Mouse (Mus musculus) adrenal gland, adult 18-20 months (tissue): ENCODE measurements around the gene Pdzrn4. TPM values are rescaled to one million over a fixed set of nuclear protein-coding genes. Genes with fewer than 3 reads are reported as not detected.

Experiments
- DNase-seq, 2 experiments: peaks; one replicate each; pipeline ENCODE4 v3.0.0; 2021 to 2022; ENCODE audit warnings: low spot score in 2 of 2
- total RNA-seq, 2 experiments: library from RNA; stranded (reverse); gene quantifications; 1 replicate in 1 of 2; 2 replicates in 1 of 2; pipeline ENCODE4 v1.2.3; 2021

Pdzrn4 gene
- total RNA-seq, 2 experiments from 2014 or later = not detected

- no peak for DNase-seq
These were observed 282.9 kb downstream of the Pdzrn4 start for GRCm38 (mm10) chr15:92679541-92679940.

GRCm38 (mm10) chr15:92696276-92696956 lies 299.7 kb downstream of the Pdzrn4 start:
- DNase-seq = no peak

DNA sequence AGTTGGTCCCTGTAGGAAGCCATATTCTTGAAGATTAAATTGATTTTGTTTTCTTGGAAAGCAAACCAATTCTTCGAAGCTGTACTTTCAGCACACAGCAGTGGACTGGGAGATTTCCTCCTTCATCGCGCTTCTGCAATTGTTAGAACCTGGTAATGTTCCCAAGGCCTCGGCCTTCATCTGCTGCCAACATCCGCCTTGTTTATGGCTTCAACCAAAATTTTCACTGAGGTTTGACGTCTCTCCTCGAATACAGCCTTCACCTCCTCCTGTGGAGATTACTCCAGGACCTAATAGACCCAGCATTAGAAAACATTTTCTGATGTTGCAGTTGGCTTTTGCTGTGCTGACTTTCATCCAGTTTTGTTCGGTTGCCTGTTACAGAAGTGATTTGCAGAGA lies 307.5 kb downstream of the Pdzrn4 start:
- DNase-seq = peak; percentile 20 to 57

- no peak for DNase-seq
These were observed 342.0 kb downstream of the Pdzrn4 start for GRCm38 (mm10) chr15:92738676-92739075.

DNA sequence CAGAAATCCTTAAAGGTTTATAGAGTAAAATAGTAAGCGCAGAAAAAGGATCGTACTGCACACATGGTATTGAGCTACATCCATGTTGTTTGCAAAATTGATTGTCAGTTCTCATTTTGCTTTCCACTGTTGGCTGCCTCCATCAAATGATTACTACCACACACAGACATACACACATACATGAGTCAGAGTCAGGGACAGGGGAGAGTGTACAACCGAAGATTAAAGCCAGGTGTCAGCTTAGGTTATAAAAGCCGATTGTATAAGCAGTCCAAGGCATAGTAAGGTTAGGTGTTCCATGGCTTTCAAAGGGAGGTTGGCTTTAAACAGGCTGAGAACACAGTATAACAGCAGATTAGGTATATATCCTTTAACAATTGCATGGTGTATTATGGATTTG lies 343.2 kb downstream of the Pdzrn4 start:
- no peak for DNase-seq

DNA sequence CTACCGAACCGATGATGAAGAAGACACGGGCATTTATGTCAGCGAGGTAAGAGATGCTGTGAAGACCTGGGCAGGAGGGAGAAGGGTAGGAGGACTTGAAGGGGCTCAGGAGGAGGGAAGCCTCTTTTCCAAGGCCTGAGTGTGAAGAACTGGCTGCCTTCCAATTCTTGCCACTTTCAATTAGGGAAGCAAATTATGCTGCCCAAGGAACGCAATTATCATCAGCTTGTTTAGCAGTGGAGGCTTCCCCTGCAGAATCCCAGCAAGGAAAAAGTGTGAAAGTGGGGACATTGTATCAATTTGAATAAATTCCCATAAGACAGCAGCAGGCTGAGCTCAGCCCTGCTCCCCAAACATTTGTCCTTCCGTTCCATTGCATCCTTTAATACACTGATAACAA lies 346.9 kb downstream of the Pdzrn4 start:
- no peak for DNase-seq

GRCm38 (mm10) chr15:92746081-92746480 lies 349.4 kb downstream of the Pdzrn4 start:
- DNase-seq = no peak

GRCm38 (mm10) chr15:92752167-92752566 lies 355.5 kb downstream of the Pdzrn4 start:
- no peak for DNase-seq

GRCm38 (mm10) chr15:92752578-92752977 lies 355.9 kb downstream of the Pdzrn4 start:
- no peak for DNase-seq

DNA sequence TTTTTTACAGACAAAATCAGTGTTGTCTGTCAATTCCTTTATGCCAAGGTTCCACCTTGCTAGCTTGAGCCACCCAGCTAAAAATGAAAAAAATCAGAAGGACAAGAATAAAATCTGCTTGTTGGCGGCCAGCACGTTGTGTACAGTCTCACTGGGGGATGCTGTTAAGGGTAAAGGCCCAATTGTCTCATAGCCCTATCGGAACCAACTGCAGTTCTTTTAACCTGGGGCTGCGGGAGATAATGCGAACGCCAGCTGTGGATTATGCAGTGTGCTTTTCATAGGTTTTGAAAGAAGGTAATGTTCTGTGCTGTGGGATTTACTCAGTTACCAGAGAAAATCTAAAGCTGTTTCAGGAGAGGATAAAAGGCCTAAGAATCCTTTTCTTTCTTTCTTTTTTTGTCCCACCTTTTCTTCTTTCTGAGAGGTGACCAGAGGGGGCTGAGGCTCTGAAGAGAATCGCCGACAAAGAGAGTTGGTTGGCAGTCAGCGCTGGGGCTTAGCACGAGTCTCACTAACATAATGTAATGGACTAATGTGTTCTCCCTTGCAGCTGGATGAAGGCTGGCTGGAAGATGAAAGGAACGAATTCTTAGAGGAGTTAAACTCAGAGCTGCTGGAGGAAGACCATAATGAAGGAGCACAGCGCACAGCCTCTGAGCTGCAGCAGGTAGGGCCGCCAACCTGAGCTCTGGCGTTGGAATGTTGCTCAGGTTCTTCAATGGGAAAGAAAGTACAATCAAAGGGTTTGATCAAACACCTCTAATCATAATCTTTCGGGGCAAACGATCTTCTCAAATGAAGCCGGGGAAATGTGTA lies 360.6 kb downstream of the Pdzrn4 start:
- no peak for DNase-seq

DNA sequence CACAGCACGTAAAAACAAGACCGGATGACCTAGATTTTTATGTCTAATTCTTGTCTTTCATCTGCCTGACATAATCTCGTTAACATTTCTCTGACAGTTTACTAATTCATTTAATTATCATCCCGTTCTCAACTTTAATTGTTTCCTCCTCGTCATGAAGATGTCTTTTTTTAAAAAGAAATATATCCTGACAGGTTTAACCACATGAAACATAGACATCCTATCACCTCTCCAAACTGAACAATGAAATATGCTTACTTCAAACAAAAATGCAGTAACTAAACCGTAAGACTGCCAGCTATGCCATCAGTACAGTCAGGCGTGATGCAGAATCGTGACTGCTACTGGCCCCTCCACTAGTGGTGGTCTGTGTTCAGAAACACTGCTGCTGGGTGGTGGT lies 362.3 kb downstream of the Pdzrn4 start:
- DNase-seq = no peak

DNA sequence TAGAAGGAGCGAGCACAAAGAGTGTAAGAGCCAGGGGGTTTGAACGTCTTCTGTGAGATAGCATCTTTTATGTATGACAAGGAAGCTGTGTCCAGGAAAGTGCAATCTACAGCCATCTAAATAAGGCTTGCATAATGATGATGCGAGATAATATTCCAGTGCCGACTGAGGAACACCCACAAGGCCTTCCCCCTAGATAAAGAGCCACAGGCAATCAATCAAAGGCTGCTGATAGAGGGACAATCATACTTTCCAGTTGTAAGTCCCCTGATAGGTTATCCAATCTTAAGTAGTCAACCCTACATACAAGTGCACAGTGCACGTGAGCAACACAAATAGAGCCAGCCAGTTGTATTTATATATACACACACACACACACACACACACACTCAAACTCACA lies 366.6 kb downstream of the Pdzrn4 start:
- DNase-seq = no peak

- no peak for DNase-seq
These were observed 372.9 kb downstream of the Pdzrn4 start for GRCm38 (mm10) chr15:92769535-92769934.

GRCm38 (mm10) chr15:92788036-92788435 lies 391.4 kb downstream of the Pdzrn4 start:
- peak in 1 of 2 experiments; percentile 26 for DNase-seq

GRCm38 (mm10) chr15:92794275-92794674 lies 397.6 kb downstream of the Pdzrn4 start:
- DNase-seq = no peak

- no peak for DNase-seq
These were observed 409.3 kb downstream of the Pdzrn4 start for GRCm38 (mm10) chr15:92805934-92806333.

- DNase-seq = no peak
These were observed 409.7 kb downstream of the Pdzrn4 start for GRCm38 (mm10) chr15:92806352-92806751.
